Mouse (Mus musculus): ENCODE data around the gene Lrrc8c. TPM values are rescaled to one million over a fixed set of nuclear protein-coding genes. Genes with fewer than 3 reads are reported as not detected.
"Not testable (repeated sequence)": the region's sequence is repeated elsewhere in the genome, so short reads cannot be mapped to it uniquely, and the experiment has no call there.

Lrrc8c gene
- total RNA-seq, 2 experiments from 2014 or later: 8.3 to 11.0 TPM

DNA sequence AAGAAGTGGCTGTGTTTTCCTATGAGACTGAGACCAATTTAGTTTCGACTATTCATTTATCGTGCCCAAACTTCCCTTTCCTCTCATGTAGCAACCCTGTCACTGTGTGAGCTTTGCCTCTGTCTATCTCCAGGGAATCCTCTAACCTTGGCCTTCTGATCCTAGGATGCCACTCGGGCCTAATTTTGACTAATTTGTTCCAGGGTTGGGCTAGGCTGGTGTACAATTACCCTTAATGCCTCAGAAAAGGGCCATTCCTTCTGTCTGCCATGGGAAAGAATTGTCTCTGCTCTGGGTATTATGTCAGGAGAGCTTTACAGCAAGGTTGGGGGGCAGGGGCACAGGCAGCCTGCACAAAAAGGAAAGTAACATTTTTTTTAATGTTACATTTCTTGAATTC is 107.2 kb downstream of the Lrrc8c start:
- intact Hi-C loops (cut with DNase I): no loop called here

DNA sequence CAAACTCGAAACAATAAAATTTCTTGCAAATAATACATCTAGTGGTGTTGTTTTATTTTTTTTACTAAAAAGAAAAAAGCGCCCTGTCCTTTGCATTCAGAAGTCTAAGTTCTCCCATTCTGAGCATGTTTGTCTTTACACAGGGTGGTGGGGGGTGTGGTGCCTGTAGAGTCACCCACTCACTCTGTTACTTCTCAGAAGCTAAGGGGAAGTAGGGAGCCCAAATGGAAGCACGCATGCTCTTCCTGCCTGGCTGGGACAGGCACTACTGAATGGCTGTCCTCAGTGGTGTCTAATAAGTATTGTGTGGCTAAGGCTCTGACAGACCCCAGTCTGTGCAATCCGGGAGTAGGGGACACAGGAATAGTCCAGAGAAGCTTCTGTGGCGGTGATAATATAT is 107.9 kb downstream of the Lrrc8c start:
- intact Hi-C loops (cut with DNase I): no loop called here
- no peak for DNase-seq

More for the DNA sequence above, 107.2 kb downstream of the Lrrc8c start:
- DNase-seq: no peak

DNA sequence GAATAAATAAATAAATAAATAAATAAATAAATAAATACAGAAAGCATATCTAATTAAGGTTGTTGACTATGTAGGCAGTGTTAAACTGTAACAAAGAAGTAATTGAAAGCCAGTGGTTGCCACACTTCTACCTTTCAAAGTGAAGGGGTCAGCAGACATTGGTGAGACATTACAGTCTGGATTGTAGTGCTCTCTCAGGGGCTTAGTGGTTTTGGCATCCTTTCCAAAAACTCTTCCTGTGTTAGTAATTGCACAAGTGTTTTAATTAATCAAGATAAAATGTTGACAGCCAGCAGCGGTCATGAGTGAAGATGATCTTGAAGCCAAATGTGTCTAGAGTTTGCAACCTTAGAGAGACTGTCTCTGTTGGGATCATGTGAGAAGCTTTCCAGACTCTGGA is 110.8 kb downstream of the Lrrc8c start:
- intact Hi-C loops (cut with DNase I): no loop called here
- DNase-seq: no peak

- no peak for DNase-seq
- intact Hi-C loops (cut with DNase I): no loop called here
Measured at GRCm38 (mm10) chr5:105632066-105632465, 112.9 kb downstream of the Lrrc8c start.

- intact Hi-C loops (cut with DNase I): no loop called here
- DNase-seq: no peak
Measured at GRCm38 (mm10) chr5:105635576-105635975, 116.4 kb downstream of the Lrrc8c start.

DNA sequence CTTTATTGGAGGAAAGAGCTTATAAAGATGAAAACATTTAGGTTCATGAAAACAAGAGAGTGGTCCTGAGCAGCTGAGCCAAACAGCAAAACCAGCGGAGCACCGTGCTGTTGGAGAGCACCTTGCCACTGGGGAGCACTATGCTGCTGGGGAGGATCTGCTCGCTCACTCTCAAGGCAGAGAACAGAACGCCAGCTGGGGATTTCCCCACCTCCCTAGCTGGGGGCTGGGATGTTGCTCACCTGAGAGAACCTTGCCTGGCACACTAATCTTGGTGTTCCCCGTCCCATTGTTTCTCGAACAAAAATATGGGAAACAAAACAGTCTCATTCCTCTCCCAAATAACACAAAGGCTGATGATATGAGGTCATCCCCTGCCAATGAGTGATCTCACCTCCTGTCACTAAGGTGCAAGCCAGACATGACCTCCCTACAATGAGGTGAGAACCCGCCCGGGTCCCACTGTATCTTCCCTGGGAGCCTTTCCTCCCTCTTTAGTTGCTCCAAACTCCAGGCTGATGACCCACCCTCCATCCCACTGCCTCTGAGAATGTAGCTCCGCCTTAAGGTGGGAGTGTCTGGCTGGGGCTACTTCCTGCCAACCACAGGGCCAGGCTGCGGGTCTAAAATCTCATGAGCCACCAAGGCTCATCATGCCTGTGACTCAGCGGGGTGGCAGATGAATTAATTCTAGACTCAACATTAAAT is 117.5 kb downstream of the Lrrc8c start:
- intact Hi-C loops (cut with DNase I): no loop called here

GRCm38 (mm10) chr5:105638266-105638665 is 119.1 kb downstream of the Lrrc8c start:
- intact Hi-C loops (cut with DNase I); DNase-seq: not testable (repeated sequence)

More for the DNA sequence above, 117.5 kb downstream of the Lrrc8c start:
- DNase-seq: no peak

GRCm38 (mm10) chr5:105638916-105639315 is 119.7 kb downstream of the Lrrc8c start:
- intact Hi-C loops (cut with DNase I): no loop called here
- DNase-seq: no peak

GRCm38 (mm10) chr5:105639363-105639762 is 120.2 kb downstream of the Lrrc8c start:
- intact Hi-C loops (cut with DNase I): no loop called here
- no peak for DNase-seq

DNA sequence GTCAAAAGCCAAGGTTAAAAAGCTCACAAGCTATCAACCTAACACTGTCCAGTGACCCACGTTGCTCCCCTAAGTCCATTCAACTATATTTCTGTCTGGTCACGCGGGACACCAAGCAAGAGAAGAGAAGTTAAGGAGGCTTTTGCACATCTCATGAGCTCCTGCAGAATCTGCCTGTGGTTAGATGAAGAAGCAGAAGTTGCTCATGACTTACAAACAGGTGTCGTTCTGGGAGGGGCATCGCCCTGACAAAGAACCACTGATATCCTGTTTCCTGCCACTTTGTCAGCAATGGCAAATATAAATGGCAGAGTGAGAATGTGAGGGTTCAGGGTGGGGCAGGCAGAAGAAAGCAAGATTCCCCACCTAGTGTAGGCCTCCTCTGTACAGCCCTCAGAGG is 123.3 kb downstream of the Lrrc8c start:
- intact Hi-C loops (cut with DNase I): no loop called here
- DNase-seq: no peak

- intact Hi-C loops (cut with DNase I): no loop called here
- DNase-seq: no peak
Measured at GRCm38 (mm10) chr5:105643276-105643675, 124.1 kb downstream of the Lrrc8c start.

GRCm38 (mm10) chr5:105644195-105644594 is 125.0 kb downstream of the Lrrc8c start:
- no peak for DNase-seq
- intact Hi-C loops (cut with DNase I): no loop called here

DNA sequence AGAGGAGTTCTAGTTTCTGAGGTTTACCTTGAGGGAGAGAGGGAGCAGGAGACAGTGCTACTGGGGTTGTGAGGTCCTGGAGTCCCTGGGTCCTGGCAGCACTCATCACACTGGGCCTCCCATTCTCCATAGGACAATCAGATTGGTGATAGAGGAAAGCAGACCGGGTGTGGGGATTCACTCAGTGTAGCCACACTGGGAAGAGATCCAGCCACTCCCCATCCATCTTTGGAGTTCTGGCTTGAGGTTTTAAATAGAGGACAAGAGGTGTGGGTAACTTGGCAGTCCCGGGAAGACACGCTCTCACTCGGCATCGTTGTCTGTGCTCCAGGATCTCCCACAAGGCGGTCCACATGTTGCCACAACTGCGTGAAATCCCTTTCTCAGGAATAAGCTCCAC is 127.9 kb downstream of the Lrrc8c start:
- no peak for DNase-seq

GRCm38 (mm10) chr5:105648648-105649287 is 129.6 kb downstream of the Lrrc8c start:
- DNase-seq: no peak
- intact Hi-C loops (cut with DNase I): no loop called here

More for the DNA sequence above, 127.9 kb downstream of the Lrrc8c start:
- intact Hi-C loops (cut with DNase I): no loop called here

DNA sequence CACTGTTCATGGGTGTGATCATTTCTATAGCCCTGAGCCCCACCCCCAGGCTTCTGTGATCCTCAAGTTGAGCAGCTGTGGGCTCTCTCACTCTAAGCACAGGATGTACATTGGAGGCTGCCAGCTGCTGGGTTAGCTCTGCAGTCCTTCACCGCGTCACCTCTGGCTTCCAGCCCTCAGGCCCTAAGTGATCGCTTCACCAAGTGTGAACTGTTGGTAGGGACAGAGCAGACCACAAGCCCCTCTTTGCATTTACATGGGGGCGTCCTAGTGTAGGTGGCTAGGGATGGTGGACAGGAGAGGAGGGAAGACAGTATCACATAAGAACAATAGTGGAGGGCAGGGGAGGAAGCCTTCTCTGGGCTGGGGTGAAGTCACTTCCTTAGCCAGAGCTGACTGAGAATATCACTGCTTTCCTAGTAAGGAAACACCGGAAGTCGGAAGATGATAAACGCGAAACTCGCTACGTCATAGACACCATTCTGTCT is 130.4 kb downstream of the Lrrc8c start:
- no peak for DNase-seq
- intact Hi-C loops (cut with DNase I): no loop called here

- intact Hi-C loops (cut with DNase I): no loop called here
- no peak for DNase-seq
Measured at GRCm38 (mm10) chr5:105650728-105651479, 131.7 kb downstream of the Lrrc8c start.

- DNase-seq: no peak
- intact Hi-C loops (cut with DNase I): no loop called here
Measured at GRCm38 (mm10) chr5:105651561-105651991, 132.4 kb downstream of the Lrrc8c start.

GRCm38 (mm10) chr5:105654237-105655063 is 135.3 kb downstream of the Lrrc8c start:
- peak; percentile 78 to 83 for DNase-seq
- intact Hi-C loops (cut with DNase I): loop anchor here (1.0 to 2.0 kb wide), 3 partner anchors 135 to 248 kb away; partner anchors contain the start of gene Lrrc8c

GRCm38 (mm10) chr5:105655100-105655734 is 136.0 kb downstream of the Lrrc8c start:
- intact Hi-C loops (cut with DNase I): loop anchor here (2.0 kb wide), 1 partner anchor 162 kb away; no protein-coding TSS in a partner anchor
- DNase-seq: no peak

GRCm38 (mm10) chr5:105661894-105662293 is 142.7 kb downstream of the Lrrc8c start:
- DNase-seq: no peak
- intact Hi-C loops (cut with DNase I): no loop called here

Measured in gastrocnemius, postnatal 36 days (tissue).